Mouse (Mus musculus) kidney, embryonic 16.5 days (tissue): ENCODE data around the gene Gm648. TPM values are rescaled to one million over a fixed set of nuclear protein-coding genes. Genes with fewer than 3 reads are reported as not detected.
"Not testable (repeated sequence)": the region's sequence is repeated elsewhere in the genome, so short reads cannot be mapped to it uniquely, and the experiment has no call there.

Experiments used
- ATAC-seq: fragments of 200-750 bp; cut with Nextera tagmentation; 2 replicates; pipeline ENCODE4 v1.8.0; 2017; ENCODE audit warnings: moderate TSS enrichment; ENCODE audit not compliant: low FRiP score, low TSS enrichment
- H3K27ac ChIP-seq: fragments of 300-500 bp; sonication (generic); 2 replicates; pipeline ENCODE4 v1.5.1; 2014; ENCODE audit warnings: low read length
- H3K27me3 ChIP-seq: fragments of 300-500 bp; sonication (generic); 2 replicates; pipeline ENCODE4 v1.6.1; 2014; ENCODE audit warnings: low read length, control low read depth, mixed read lengths; ENCODE audit not compliant: insufficient read depth
- H3K36me3 ChIP-seq: fragments of 300-500 bp; sonication (generic); 2 replicates; pipeline ENCODE4 v1.6.1; 2014; ENCODE audit warnings: low read length, control low read depth, mixed read lengths; ENCODE audit not compliant: insufficient read depth
- H3K4me1 ChIP-seq: fragments of 300-500 bp; sonication (generic); 2 replicates; pipeline ENCODE4 v1.6.1; 2014; ENCODE audit warnings: low read length, control low read depth, mixed read lengths; ENCODE audit not compliant: insufficient read depth
- H3K4me2 ChIP-seq: fragments of 300-500 bp; sonication (generic); replicated peaks from 2 replicates; pipeline ENCODE4 v1.6.1; 2014; ENCODE audit warnings: low read depth, low read length
- H3K4me3 ChIP-seq: fragments of 300-500 bp; sonication (generic); 2 replicates; pipeline ENCODE4 v1.5.1; 2014; ENCODE audit warnings: mild to moderate bottlenecking, low read length
- H3K9ac ChIP-seq: fragments of 300-500 bp; sonication (generic); replicated peaks from 2 replicates; pipeline ENCODE4 v1.6.1; 2014; ENCODE audit warnings: low read length
- H3K9me3 ChIP-seq: fragments of 300-500 bp; sonication (generic); 2 replicates; pipeline ENCODE4 v1.6.1; 2016; ENCODE audit warnings: low read length, control low read depth
- WGBS: fragments of 180-500 bp; shearing (Covaris S2); extraction: QIAGEN DNeasy Blood & Tissue Kit; methylation state at CpG from one replicate; pipeline ENCODE4 v1.1.7; 2014; 5-methylcytosine and 5-hydroxymethylcytosine counted together
- polyA plus RNA-seq: library from polyadenylated mRNA; unstranded; fragments of >200 nt; fragmentation: Nextera tagmentation; extraction: Ambion mirVana; gene quantifications from 2 replicates; pipeline ENCODE4 v1.2.1, GENCODE M21; 2015

Gm648 gene
- not detected in 2 replicates for polyA plus RNA-seq

DNA sequence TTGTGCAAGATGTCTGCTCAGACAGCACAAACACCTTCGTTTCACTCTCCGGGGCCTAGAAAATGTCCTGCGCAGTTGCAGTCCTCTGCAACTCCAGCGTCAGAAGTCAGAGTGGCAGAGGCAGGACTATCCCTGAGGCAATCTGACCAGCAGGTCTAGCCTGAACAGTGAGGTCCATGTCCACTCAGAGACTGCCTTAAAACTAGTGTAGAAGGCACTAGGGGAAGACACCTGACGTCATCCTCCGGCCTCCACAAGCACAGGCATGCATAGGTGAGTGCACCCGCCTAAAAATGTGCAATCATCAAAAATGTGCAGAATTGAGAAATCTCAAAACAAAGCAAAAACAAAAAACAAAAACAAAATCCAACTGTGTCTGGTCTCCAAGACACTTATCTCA is at the start of gene Gm648:
Gm648 (minus strand) TSS at position 101 of the 400 bp plus-strand sequence.
- 88% methylated on average over 7 of the region's 7 CpGs for WGBS
- H3K27ac ChIP-seq = no peak within 1 kb of the TSS
- no peak within 1 kb of the TSS for H3K4me3 ChIP-seq
- H3K27me3 ChIP-seq = no peaks in the 10 kb centered on the region
- H3K4me1 ChIP-seq = no peaks in the 10 kb centered on the region
- H3K4me2 ChIP-seq = no peak within 1 kb of the TSS
- H3K9me3 ChIP-seq = no peaks in the 10 kb centered on the region
- ATAC-seq = no peak
- H3K36me3 ChIP-seq = no peaks in the 10 kb centered on the region
- no peak within 1 kb of the TSS for H3K9ac ChIP-seq

DNA sequence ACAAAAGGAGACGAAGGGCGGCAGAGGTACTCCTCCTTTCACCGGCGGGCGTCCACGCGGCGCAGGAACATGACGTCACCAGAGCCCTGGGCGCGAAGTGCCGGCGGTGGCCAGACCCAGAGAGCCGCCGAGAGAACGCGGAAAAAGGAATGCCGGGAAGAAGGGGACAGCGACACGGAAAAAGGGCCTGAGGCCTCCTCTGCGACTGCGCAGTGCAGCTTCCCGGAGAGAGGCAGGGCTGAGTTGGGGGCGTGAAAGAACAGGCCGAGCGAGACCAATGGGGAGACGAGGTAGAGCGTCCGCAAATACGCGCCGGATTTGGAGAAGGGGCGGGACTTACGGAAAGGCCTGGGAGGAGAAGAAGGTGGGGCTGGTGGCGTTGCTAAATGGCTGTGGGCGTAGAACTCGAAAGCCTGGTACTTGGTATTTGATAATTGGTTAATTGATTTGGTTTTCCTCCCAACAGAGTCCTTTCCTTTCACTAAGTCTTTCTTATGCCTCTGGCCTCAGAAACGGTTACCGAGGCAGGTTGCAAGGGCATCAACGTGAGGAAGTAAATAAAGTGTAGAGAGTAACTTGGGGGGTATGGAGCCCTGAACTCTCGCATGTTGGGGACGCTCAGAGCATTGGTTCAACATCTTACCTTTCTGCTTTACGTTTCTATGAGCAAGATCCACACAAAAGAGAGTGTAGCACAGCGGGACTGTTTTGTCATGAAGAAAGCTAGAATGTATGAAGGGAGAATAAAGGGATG is 48.7 kb upstream of the Gm648 start, which contains the start of gene Mmgt1:
Mmgt1 (minus strand) TSS at position 183 of the 754 bp plus-strand sequence.
- Histone ChIP-seq H3K27ac (peak within 1 kb of the TSS; percentile 68; the same call in 1 of the 2 replicates), H3K9ac (peak within 1 kb of the TSS; percentile 78), H3K27me3 (no peaks in the 10 kb centered on the region), H3K4me1 (0 out of 2 replicates have a peak, but pooled peaks cover 3% of the 10 kb centered on the region), H3K4me2 (peak within 1 kb of the TSS; percentile 51), H3K4me3 (peak within 1 kb of the TSS; percentile 74), H3K36me3 (no peaks in the 10 kb centered on the region), H3K9me3 (no peaks in the 10 kb centered on the region)
- WGBS = 23% methylated on average over 44 of the region's 44 CpGs
- ATAC-seq = peak; percentile 99

DNA sequence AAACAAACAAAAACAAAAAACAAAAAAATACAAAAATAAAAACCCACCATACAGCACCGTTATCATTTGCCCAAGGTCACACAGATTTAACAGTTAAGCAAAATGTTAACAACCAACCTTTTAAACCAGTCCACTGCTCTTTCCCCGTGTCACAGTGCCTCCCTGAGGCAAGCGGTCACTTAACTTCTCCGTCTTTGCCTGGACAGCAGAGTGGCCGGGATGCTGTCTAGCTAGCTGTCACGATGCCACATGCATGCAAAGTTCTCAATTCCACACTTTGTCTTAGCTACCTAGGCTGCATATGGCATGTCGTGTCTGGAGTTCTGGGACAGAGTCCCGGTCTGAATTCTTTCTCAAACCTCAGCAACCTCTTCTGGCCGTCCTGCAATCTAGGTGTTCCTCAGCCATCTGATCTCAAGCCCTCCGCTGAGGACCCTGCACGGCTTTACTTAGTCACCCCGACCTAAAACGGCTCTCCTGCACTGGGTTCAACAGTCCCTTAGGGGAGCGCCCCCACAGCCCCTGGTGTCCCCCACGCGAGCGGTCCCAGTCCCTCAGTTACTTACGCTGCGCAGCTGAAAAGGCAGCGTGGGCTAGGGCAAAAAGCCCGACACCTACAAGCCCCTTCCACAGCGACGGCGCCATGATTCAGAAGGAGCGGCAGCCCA is 47.9 kb upstream of the Gm648 start:
- peak; percentile 77 for ATAC-seq
- H3K27ac ChIP-seq = peak overlapping the region; percentile 68; the same call in 1 of the 2 replicates
- no peaks in the 10 kb centered on the region for H3K9me3 ChIP-seq
- no peaks in the 10 kb centered on the region for H3K27me3 ChIP-seq
- no peaks in the 10 kb centered on the region for H3K36me3 ChIP-seq
- H3K9ac ChIP-seq = peak overlapping the region; percentile 78
- 22% methylated on average over 25 of the region's 25 CpGs for WGBS
- H3K4me1 ChIP-seq = 0 out of 2 replicates have a peak, but pooled peaks cover 3% of the 10 kb centered on the region
- H3K4me3 ChIP-seq = peak overlapping the region; percentile 74
- H3K4me2 ChIP-seq = peak overlapping the region; percentile 51

DNA sequence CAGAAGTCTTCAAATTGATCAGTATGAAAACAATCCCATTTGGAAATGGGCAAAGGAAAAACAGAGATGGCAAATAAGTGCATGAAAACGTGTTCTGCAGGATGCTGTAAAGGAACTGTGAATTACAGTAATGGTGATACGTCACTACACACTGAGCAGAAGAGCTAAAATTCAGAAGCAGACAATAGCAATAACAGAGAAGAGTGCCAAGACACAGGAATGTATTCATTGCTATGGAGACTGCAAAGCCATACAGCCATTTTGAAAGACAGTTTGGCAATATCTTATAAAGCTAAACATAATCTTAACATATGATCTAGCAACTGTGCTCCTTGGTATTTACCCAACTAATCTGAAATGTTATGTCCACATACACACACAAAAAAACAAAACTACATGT is 28.8 kb upstream of the Gm648 start:
- H3K9ac ChIP-seq = no peak overlapping the region
- WGBS = 75% methylated on average over 2 of the region's 2 CpGs

DNA sequence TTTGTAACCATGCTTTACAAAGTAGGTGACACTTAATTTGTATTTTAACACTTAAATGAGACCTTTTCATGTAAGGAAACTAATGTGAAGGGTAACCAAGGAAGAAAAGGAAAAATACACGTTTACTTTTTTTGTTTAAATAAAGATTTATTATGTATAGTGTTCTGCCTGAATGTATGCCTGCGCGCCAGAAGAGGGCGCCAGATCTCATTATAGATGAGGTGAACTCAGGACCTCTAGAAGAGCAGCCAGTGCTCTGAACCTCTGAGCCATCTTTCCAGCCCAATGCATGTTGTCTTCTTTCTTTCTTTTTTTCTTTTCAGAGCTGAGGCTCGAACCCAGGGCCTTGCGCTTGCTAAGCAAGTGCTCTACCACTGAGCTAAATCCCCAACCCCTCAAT is 23.1 kb upstream of the Gm648 start:
- Histone ChIP-seq H3K27ac (no peak overlapping the region), H3K36me3 (no peaks in the 10 kb centered on the region), H3K9ac (no peak overlapping the region), H3K9me3 (no peaks in the 10 kb centered on the region), H3K27me3 (no peaks in the 10 kb centered on the region), H3K4me2 (no peak overlapping the region), H3K4me1 (no peaks in the 10 kb centered on the region), H3K4me3 (no peak overlapping the region)
- WGBS = 30% methylated on average over 6 of the region's 6 CpGs
- ATAC-seq = no peak

More for the DNA sequence above, 28.8 kb upstream of the Gm648 start:
- Histone ChIP-seq H3K27ac (no peak overlapping the region), H3K36me3 (no peaks in the 10 kb centered on the region), H3K4me2 (no peak overlapping the region), H3K4me3 (no peak overlapping the region), H3K9me3 (no peaks in the 10 kb centered on the region), H3K27me3 (no peaks in the 10 kb centered on the region), H3K4me1 (no peaks in the 10 kb centered on the region)
- no peak for ATAC-seq

DNA sequence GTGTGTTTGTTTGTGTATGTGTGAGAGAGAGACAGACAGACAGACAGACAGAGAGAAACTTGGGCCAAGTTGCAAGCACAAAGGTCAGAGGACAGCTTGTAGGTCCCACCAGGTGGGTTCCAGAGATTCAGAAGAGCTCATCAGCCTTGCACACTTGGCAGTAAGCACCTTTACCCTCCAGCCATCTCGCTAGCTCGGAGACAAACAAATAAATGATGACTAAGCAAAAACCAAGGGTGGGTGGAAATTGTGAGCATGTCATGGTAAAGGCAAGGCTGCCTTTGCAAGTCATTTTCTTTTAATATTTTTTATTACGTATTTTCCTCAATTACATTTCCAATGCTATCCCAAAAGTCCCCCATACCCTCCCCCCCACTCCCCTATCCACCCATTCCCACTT is 4.2 kb upstream of the Gm648 start:
- 64% methylated on average over 3 of the region's 3 CpGs for WGBS
- H3K27ac ChIP-seq = no peak overlapping the region
- H3K4me1 ChIP-seq = no peaks in the 10 kb centered on the region
- H3K27me3 ChIP-seq = no peaks in the 10 kb centered on the region
- H3K9ac ChIP-seq = no peak overlapping the region
- H3K4me2 ChIP-seq = no peak overlapping the region
- no peaks in the 10 kb centered on the region for H3K9me3 ChIP-seq
- H3K4me3 ChIP-seq = no peak overlapping the region
- H3K36me3 ChIP-seq = no peaks in the 10 kb centered on the region
- ATAC-seq = no peak

DNA sequence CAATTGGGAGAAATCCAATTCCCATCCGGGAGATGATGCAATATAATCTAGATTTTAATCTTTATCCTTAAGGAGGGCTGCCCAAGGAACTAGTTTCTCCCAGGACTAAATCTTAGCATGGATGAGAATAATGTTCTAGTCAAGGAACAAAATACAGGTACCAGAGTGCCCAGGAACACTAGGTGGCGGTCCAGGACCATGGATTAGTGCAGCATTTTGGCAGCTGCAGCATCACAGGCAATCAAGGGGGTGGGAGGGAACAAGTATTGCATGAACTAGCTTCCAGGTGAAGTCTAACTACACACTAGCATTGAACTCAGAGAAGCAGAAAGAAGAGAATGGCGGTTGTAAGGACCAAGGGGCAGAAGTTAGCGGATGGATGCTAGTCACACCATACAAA is 12.2 kb downstream of the Gm648 start:
- Histone ChIP-seq H3K27ac (no peak overlapping the region), H3K4me2 (no peak overlapping the region), H3K36me3 (no peaks in the 10 kb centered on the region), H3K4me3 (no peak overlapping the region), H3K9me3 (no peaks in the 10 kb centered on the region), H3K4me1 (no peaks in the 10 kb centered on the region), H3K9ac (no peak overlapping the region), H3K27me3 (no peaks in the 10 kb centered on the region)
- 59% methylated on average over 4 of the region's 4 CpGs for WGBS
- ATAC-seq = no peak

DNA sequence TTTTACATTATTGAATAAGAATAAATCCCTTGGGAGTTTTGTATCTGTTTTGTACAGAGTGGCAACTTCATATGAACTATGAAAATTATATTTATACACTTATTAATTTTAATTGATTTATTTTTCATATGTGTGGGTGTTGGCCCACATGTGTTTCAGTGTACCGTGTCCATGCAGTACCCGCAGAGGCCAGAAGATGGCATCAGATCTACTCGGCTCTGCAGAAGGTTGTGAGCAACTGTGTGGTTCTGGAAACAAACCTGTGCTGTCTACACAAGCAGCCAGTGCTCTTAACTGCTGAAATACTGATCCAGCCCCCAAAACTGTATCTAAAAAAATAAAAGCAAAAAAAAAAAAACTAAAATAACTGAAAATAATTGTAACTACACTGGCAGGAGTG is 18.1 kb downstream of the Gm648 start:
- H3K9ac ChIP-seq = no peak overlapping the region
- H3K4me1 ChIP-seq = no peaks in the 10 kb centered on the region
- no peak for ATAC-seq
- no peaks in the 10 kb centered on the region for H3K27me3 ChIP-seq
- WGBS = 12% methylated on average over 3 of the region's 3 CpGs
- H3K4me3 ChIP-seq = no peak overlapping the region
- H3K27ac ChIP-seq = no peak overlapping the region
- H3K9me3 ChIP-seq = no peaks in the 10 kb centered on the region
- no peaks in the 10 kb centered on the region for H3K36me3 ChIP-seq
- H3K4me2 ChIP-seq = no peak overlapping the region

DNA sequence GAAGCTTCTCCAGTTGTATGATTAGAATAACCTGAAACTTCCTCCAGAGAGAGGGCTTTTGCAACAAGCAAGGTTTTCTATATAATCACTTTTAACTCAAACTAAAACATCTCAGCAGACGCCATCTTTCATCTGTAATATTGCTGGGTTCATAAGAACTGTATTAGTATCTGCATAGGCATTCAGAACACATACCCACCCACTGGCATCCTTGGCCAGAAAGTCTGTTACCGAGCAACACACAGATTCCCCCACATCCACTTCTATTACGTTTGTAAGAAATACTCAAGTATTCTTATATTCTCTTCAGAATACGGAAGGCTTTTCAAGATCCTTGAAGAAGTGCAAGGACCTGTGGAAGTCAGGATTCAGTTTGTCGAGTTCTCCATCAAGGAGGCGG is 25.0 kb downstream of the Gm648 start, which contains the start of gene Gm10477:
Gm10477 (plus strand) TSS at position 301 of the 400 bp plus-strand sequence.
- H3K4me2 ChIP-seq, H3K9ac ChIP-seq, H3K27ac ChIP-seq, H3K4me3 ChIP-seq, H3K36me3 ChIP-seq, ATAC-seq, H3K9me3 ChIP-seq, H3K4me1 ChIP-seq, H3K27me3 ChIP-seq: not testable (repeated sequence)
- WGBS = 86% methylated on average over 6 of the region's 6 CpGs

DNA sequence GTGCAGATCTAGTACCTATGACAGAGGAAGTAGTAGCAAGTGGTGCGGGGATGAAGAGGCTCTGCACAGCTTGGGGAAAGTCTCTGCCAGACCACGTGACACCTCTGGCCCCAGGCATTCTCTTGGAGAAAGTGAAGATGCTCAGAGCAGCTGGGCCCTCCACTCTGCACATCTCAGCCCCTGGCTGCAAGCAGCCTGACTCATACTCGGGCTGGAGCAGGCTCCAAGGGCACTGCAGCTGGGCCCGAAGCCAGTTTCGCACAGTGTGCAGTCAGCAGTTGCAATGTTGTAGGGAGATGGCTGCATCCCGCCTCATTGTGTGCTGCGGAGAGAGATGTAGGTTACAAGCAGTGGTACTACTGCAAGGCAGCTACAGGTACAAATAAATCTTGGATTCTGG is 52.2 kb downstream of the Gm648 start:
- Histone ChIP-seq H3K36me3 (0 out of 2 replicates have a peak, but pooled peaks cover 2% of the 10 kb centered on the region), H3K4me2 (no peak overlapping the region), H3K9me3 (no peaks in the 10 kb centered on the region), H3K4me1 (no peaks in the 10 kb centered on the region), H3K27me3 (no peaks in the 10 kb centered on the region), H3K9ac (no peak overlapping the region), H3K4me3 (no peak overlapping the region), H3K27ac (no peak overlapping the region)
- no peak for ATAC-seq
- 87% methylated on average over 7 of the region's 7 CpGs for WGBS
